Mouse (Mus musculus) thymus, postnatal 14 days (tissue): ENCODE measurements at regions not wholly inside any gene's neighbourhood (a gene's known extent, or its start where the extent isn't known, plus 50 kb on each side); places are given as distances from the start of the nearest gene placed in this dataset.
"Not testable (repeated sequence)": the region's sequence is repeated elsewhere in the genome, so short reads cannot be mapped to it uniquely, and the experiment has no call there.

Source experiments
- DNase-seq: peaks from one replicate; pipeline ENCODE4 v3.0.0; 2021

GRCm38 (mm10) chr15:93094202-93095135 is 180.5 kb downstream of the Gxylt1 start:
- DNase-seq = no peak

GRCm38 (mm10) chr15:93091396-93091795 is 183.6 kb downstream of the Gxylt1 start:
- no peak for DNase-seq

- peak; percentile 51 for DNase-seq
These were observed 185.6 kb downstream of the Gxylt1 start for GRCm38 (mm10) chr15:93089347-93089746.

GRCm38 (mm10) chr15:93084967-93085617 is 189.9 kb downstream of the Gxylt1 start:
- no peak for DNase-seq

GRCm38 (mm10) chr15:93074070-93074469 is 200.9 kb downstream of the Gxylt1 start:
- no peak for DNase-seq

- no peak for DNase-seq
These were observed 212.5 kb downstream of the Gxylt1 start for GRCm38 (mm10) chr15:93062213-93063131.

GRCm38 (mm10) chr15:93053471-93053870 is 221.5 kb downstream of the Gxylt1 start:
- no peak for DNase-seq

- DNase-seq = no peak
These were observed 247.8 kb downstream of the Gxylt1 start for GRCm38 (mm10) chr15:93027185-93027584.

GRCm38 (mm10) chr15:93026456-93027078 is 248.4 kb downstream of the Gxylt1 start:
- DNase-seq = no peak

GRCm38 (mm10) chr15:93025791-93026190 is 249.2 kb downstream of the Gxylt1 start:
- DNase-seq = no peak

- no peak for DNase-seq
These were observed 250.8 kb downstream of the Gxylt1 start for GRCm38 (mm10) chr15:93024171-93024570.

GRCm38 (mm10) chr15:93011166-93011565 is 263.8 kb downstream of the Gxylt1 start:
- no peak for DNase-seq

GRCm38 (mm10) chr15:93010629-93011028 is 264.4 kb downstream of the Gxylt1 start:
- DNase-seq = no peak

GRCm38 (mm10) chr15:93005751-93006231 is 269.2 kb downstream of the Gxylt1 start:
- peak; percentile 3 for DNase-seq

- DNase-seq = not testable (repeated sequence)
These were observed 269.8 kb downstream of the Gxylt1 start for GRCm38 (mm10) chr15:93005186-93005585.

- DNase-seq = no peak
These were observed 270.4 kb downstream of the Gxylt1 start for GRCm38 (mm10) chr15:93004551-93004950.

GRCm38 (mm10) chr15:93003233-93003632 is 271.7 kb downstream of the Gxylt1 start:
- no peak for DNase-seq

- DNase-seq = no peak
These were observed 272.7 kb downstream of the Gxylt1 start for GRCm38 (mm10) chr15:93002002-93002904.

- DNase-seq = no peak
These were observed 273.5 kb downstream of the Gxylt1 start for GRCm38 (mm10) chr15:93001346-93002001.

GRCm38 (mm10) chr15:93000121-93000520 is 274.9 kb downstream of the Gxylt1 start:
- DNase-seq = no peak

- no peak for DNase-seq
These were observed 277.0 kb downstream of the Gxylt1 start for GRCm38 (mm10) chr15:92997933-92998332.
